Mouse (Mus musculus) embryonic facial prominence, embryonic 12.5 days (tissue): Measurements from ENCODE around the gene Mrtfb. TPM values are rescaled to one million over a fixed set of nuclear protein-coding genes. Genes with fewer than 3 reads are reported as not detected.
A peak's percentile ranks its signal among the peaks of the same experiment; 100 is the strongest.

ENCODE experiments used
- ATAC-seq: fragments of 200-750 bp; cut with Nextera tagmentation; 2 replicates; pipeline ENCODE4 v1.8.0; 2017; ENCODE audit not compliant: insufficient number of reproducible peaks, insufficient read depth, low FRiP score, low TSS enrichment
- H3K27ac ChIP-seq: fragments of 300-500 bp; sonication (generic); 2 replicates; pipeline ENCODE4 v1.5.1; 2016; ENCODE audit warnings: mild to moderate bottlenecking
- H3K27me3 ChIP-seq: fragments of 300-500 bp; sonication (generic); 2 replicates; pipeline ENCODE4 v1.6.1; 2016; ENCODE audit warnings: mild to moderate bottlenecking, moderate library complexity
- H3K36me3 ChIP-seq: fragments of 300-500 bp; sonication (generic); 2 replicates; pipeline ENCODE4 v1.6.1; 2016; ENCODE audit warnings: mild to moderate bottlenecking
- H3K4me1 ChIP-seq: fragments of 300-500 bp; sonication (generic); 2 replicates; pipeline ENCODE4 v1.6.1; 2016
- H3K4me2 ChIP-seq: fragments of 300-500 bp; sonication (generic); replicated peaks from 2 replicates; pipeline ENCODE4 v1.6.1; 2016; ENCODE audit warnings: mild to moderate bottlenecking, moderate library complexity
- H3K4me3 ChIP-seq: fragments of 300-500 bp; sonication (generic); 2 replicates; pipeline ENCODE4 v1.5.1; 2016; ENCODE audit warnings: mild to moderate bottlenecking
- H3K9ac ChIP-seq: fragments of 300-500 bp; sonication (generic); 2 replicates; pipeline ENCODE4 v1.6.1; 2016; ENCODE audit warnings: mild to moderate bottlenecking, moderate library complexity
- H3K9me3 ChIP-seq: fragments of 300-500 bp; sonication (generic); 2 replicates; pipeline ENCODE4 v1.6.1; 2016; ENCODE audit warnings: mild to moderate bottlenecking, moderate library complexity
- WGBS: fragments of 180-500 bp; shearing (Covaris S2); methylation state at CpG from one replicate; pipeline ENCODE4 v1.1.7; 2016; 5-methylcytosine and 5-hydroxymethylcytosine counted together
- polyA plus RNA-seq: library from polyadenylated mRNA; unstranded; fragments of >200 nt; fragmentation: Nextera tagmentation; extraction: Ambion mirVana; gene quantifications from 2 replicates; pipeline ENCODE4 v1.2.1, GENCODE M21; 2016

Gene Mrtfb
- 22.5 and 25.3 TPM in 2 replicates for polyA plus RNA-seq

DNA sequence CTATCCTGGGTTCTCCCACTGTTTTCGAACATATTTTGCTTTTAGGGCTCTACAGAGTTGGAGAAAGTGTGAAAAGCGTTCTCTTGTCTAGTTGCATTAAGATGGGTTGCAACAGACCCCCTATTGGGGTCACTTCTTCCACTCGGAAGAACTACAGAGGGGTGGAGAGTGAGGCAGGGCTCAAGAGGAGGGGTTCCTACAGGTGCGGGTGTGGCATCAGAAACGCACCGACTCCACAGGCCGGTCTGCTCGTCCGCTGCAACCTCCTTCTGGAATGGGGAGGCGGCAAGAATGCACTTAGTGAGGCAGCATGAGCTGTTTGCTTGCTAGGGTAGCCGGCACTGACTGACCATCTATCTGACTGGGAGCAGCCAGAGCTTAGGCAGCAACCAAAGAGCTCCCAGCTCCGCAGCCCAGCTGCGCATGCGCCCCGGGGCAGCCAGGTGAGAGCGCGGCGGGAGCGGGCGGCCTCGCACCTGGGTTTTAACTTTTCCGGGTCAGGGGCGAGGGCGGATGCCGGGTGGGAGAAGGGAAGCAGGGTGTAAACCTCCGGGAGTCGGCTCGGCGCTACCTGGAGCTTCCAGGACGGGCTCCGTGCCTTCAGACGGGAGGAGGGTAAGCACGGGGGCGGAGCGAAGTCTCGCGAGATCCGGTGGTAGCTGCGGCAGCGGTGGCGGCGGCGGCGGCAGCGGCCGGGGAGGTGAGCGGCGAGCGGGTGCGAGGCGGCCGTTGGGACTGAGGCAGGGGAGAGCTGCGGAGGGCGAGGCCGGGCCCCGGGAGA, at the start of gene Mrtfb:
Gene Mrtfb, plus strand, starts transcription at position 627 of the 781 bp plus-strand sequence.
- peak within 1 kb of the TSS; percentile 81 for H3K4me2 ChIP-seq
- H3K27me3 ChIP-seq, result no peaks in the 10 kb centered on the region
- H3K27ac ChIP-seq, result peak within 1 kb of the TSS; percentile 88
- H3K9me3 ChIP-seq, result no peaks in the 10 kb centered on the region
- ATAC-seq, result peak; percentile 83
- peaks cover 10% of the 10 kb centered on the region for H3K4me1 ChIP-seq
- H3K36me3 ChIP-seq, result no peaks in the 10 kb centered on the region
- WGBS, result under 1% methylated on average over 43 of the region's 56 CpGs
- H3K4me3 ChIP-seq, result peak within 1 kb of the TSS; percentile 88
- H3K9ac ChIP-seq, result peak within 1 kb of the TSS; percentile 88

DNA sequence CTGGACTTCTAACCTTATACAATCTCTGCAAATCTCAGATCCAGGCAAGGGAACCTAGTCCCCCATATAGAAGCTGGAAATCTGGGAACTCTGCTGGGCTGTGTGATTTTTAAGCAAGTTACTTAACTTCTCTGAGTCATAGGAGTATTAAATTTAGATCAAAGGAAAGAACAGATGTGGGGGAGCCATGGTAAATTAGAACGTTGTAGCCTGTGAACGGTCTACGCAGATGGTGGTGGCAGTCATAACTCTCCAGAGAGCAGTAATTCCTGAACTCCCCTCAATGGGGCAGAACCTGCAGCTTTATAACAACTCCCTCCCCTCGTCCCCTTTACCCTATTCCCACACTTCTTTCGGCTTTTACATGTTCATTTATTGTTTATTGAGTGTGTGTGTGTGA, 48.6 kb upstream of the Mrtfb start:
- no peak overlapping the region for H3K4me3 ChIP-seq
- no peak overlapping the region for H3K27ac ChIP-seq
- no peaks in the 10 kb centered on the region for H3K9me3 ChIP-seq
- H3K4me2 ChIP-seq, result no peak overlapping the region
- WGBS, result 33% methylated on average over 5 of the region's 5 CpGs
- H3K36me3 ChIP-seq, result no peaks in the 10 kb centered on the region
- H3K4me1 ChIP-seq, result peaks cover 17% of the 10 kb centered on the region; the same call in 1 of the 2 replicates
- H3K9ac ChIP-seq, result no peak overlapping the region
- no peak for ATAC-seq
- no peaks in the 10 kb centered on the region for H3K27me3 ChIP-seq

DNA sequence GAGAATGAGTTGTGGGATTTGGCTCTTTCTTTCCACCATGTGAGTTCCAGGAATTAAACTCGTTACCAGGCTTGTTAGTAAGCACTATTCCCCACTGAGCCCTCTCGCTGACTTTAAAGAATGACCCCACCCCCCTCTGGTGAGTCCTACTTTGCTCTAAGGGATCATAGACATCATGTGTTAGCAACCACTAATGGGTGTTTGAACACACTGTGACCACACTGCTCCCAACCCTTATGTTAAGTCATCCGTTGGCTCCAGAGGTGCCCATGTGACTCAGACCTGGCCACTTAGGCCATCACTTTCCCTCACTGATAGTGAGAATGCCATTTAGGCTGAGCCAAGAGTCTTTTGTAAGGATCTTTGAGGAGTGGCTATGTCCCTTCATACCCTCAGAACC, 48.2 kb upstream of the Mrtfb start:
- Histone ChIP-seq H3K4me3 (no peak overlapping the region), H3K27ac (no peak overlapping the region), H3K27me3 (no peaks in the 10 kb centered on the region), H3K4me1 (peaks cover 17% of the 10 kb centered on the region; the same call in 1 of the 2 replicates), H3K4me2 (no peak overlapping the region), H3K36me3 (no peaks in the 10 kb centered on the region), H3K9me3 (no peaks in the 10 kb centered on the region), H3K9ac (no peak overlapping the region)
- ATAC-seq, result no peak
- WGBS, result 45% methylated on average over 3 of the region's 3 CpGs

DNA sequence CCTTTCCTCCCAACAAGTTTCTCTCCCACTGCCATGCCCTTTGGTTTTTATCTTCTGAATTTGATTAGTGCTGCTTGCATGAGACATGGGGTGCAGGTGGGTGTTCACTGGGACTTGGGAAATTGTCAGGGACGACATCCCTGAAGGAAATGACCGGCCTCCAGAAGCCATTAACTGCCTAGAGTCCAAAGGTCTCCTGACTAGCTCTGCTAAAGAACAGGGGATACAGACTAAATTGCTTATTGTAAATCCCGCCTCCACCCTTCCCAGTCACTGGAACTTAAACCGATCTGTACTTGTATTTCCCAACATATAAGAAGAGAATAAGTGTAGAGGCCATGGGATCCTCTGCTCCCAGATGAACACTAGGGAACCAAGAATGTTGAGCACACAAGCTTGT, 43.5 kb upstream of the Mrtfb start:
- no peak overlapping the region for H3K4me3 ChIP-seq
- H3K4me1 ChIP-seq, result no peaks in the 10 kb centered on the region
- no peaks in the 10 kb centered on the region for H3K36me3 ChIP-seq
- no peaks in the 10 kb centered on the region for H3K9me3 ChIP-seq
- no peak overlapping the region for H3K27ac ChIP-seq
- WGBS, result 70% methylated on average over 4 of the region's 4 CpGs
- no peaks in the 10 kb centered on the region for H3K27me3 ChIP-seq
- ATAC-seq, result no peak
- no peak overlapping the region for H3K9ac ChIP-seq
- H3K4me2 ChIP-seq, result no peak overlapping the region

DNA sequence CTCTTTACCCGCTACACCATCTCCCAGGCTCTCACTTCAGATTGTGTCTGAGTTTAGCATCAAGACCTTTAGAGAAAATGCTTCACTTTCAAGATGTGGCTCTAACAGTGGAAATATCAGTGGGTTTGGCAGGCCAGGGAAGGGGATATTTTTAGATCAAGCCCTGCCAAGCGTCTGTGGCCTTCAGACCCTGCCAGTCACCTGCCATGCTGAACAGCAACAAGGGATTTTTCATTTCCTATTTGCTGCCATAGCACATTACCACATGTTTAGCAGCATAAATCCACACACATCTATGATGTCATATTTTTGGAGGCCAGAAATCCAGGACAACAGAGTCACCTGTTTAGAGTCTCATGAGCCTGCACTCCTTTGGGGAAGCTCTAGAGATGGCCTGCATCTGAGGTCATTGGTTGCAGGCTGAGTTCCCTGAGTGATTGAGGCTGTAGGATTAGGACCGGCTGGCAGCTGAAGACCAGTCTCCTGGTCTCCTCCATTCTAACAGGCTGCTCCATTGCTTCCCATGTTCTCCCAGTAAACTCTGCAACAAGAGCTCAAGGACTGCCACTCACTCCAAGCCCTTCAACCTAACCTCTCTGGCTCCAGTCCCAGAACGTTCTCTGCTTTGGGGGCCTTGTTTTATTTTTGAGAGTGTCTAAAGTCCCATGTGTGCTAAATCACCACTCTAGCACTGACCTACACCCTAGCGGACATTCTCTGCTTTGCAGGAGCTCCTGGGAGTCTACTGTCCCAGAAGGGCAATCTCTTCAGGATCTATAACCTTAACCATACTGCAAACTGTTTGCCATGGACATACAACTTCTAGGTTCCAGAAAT, 39.9 kb upstream of the Mrtfb start:
- H3K9me3 ChIP-seq, result no peaks in the 10 kb centered on the region
- no peak overlapping the region for H3K4me3 ChIP-seq
- ATAC-seq, result no peak
- no peak overlapping the region for H3K27ac ChIP-seq
- H3K4me2 ChIP-seq, result no peak overlapping the region
- H3K4me1 ChIP-seq, result no peaks in the 10 kb centered on the region
- H3K36me3 ChIP-seq, result no peaks in the 10 kb centered on the region
- 75% methylated on average over 5 of the region's 5 CpGs for WGBS
- no peaks in the 10 kb centered on the region for H3K27me3 ChIP-seq
- H3K9ac ChIP-seq, result no peak overlapping the region

DNA sequence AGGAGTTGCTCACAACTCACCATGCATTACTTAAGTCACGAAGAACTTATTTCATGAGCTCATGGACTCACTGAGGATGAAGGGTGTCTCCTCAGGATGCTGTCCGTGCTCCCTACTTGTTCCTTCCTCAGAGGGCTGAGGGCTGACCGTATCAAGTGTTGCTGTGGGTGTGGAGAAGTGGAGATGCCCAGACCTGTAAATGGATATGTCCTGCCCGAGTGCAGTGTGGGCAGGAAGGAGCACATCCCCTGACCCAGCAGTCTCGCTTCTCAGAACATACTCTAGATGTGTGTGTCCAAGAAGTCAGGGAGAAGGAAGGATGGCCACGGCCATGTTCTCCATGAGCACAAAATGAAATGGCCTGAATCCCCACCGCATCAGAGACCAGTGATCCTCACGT, 38.3 kb upstream of the Mrtfb start:
- no peaks in the 10 kb centered on the region for H3K36me3 ChIP-seq
- H3K4me2 ChIP-seq, result no peak overlapping the region
- no peaks in the 10 kb centered on the region for H3K27me3 ChIP-seq
- no peak overlapping the region for H3K27ac ChIP-seq
- no peak overlapping the region for H3K9ac ChIP-seq
- WGBS, result 82% methylated on average over 8 of the region's 8 CpGs
- H3K4me1 ChIP-seq, result no peaks in the 10 kb centered on the region
- H3K9me3 ChIP-seq, result no peaks in the 10 kb centered on the region
- H3K4me3 ChIP-seq, result no peak overlapping the region
- no peak for ATAC-seq

DNA sequence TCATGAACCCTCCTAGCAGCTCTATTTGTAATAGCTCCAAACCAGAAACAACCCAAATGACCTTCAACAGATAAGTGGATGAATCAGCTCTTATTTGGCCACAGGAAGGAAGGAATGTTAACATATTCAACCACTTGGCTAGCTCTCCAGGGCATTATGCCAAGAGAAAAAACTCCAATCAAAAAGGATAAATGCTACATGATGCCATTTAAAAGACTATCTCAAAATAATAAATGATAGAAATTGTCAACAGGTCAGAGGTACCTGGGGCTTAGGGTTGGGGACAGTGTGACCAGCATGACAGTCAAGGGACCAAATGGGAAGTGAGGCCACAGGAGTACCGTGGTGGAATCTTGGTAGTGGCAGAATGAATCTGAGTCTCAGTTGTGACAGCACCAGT, 34.8 kb upstream of the Mrtfb start:
- WGBS, result 93% methylated on average over 1 of the region's 1 CpGs

DNA sequence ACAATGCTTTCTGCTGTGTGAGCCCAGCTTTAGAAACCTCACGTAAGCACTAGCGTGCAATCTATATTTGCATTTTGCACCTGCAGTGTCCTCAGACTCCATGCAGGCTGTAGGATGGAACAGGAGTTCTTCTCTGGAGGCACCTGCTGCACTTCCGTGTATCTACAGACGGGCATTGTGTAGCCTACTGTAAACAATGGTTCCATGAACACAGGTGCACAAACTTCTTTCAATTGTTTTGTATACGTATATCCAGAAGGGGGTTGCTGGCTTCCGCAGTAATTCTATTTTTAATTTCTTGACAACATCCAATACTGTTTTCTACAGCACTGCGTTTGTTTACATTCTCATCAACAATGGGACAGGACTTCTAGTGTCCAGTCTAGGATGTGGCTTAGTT, 24.2 kb upstream of the Mrtfb start:
- H3K4me2 ChIP-seq, result no peak overlapping the region
- H3K36me3 ChIP-seq, result no peaks in the 10 kb centered on the region
- no peak overlapping the region for H3K9ac ChIP-seq
- no peaks in the 10 kb centered on the region for H3K9me3 ChIP-seq
- no peak overlapping the region for H3K27ac ChIP-seq
- H3K4me1 ChIP-seq, result peaks cover 8% of the 10 kb centered on the region; the same call in 1 of the 2 replicates
- no peak overlapping the region for H3K4me3 ChIP-seq
- WGBS, result 82% methylated on average over 7 of the region's 7 CpGs
- H3K27me3 ChIP-seq, result no peaks in the 10 kb centered on the region
- no peak for ATAC-seq

More for the DNA sequence above, 34.8 kb upstream of the Mrtfb start:
- Histone ChIP-seq H3K9ac (no peak overlapping the region), H3K4me3 (no peak overlapping the region), H3K4me2 (no peak overlapping the region), H3K36me3 (no peaks in the 10 kb centered on the region), H3K27me3 (no peaks in the 10 kb centered on the region), H3K27ac (no peak overlapping the region), H3K9me3 (no peaks in the 10 kb centered on the region), H3K4me1 (no peaks in the 10 kb centered on the region)
- no peak for ATAC-seq

DNA sequence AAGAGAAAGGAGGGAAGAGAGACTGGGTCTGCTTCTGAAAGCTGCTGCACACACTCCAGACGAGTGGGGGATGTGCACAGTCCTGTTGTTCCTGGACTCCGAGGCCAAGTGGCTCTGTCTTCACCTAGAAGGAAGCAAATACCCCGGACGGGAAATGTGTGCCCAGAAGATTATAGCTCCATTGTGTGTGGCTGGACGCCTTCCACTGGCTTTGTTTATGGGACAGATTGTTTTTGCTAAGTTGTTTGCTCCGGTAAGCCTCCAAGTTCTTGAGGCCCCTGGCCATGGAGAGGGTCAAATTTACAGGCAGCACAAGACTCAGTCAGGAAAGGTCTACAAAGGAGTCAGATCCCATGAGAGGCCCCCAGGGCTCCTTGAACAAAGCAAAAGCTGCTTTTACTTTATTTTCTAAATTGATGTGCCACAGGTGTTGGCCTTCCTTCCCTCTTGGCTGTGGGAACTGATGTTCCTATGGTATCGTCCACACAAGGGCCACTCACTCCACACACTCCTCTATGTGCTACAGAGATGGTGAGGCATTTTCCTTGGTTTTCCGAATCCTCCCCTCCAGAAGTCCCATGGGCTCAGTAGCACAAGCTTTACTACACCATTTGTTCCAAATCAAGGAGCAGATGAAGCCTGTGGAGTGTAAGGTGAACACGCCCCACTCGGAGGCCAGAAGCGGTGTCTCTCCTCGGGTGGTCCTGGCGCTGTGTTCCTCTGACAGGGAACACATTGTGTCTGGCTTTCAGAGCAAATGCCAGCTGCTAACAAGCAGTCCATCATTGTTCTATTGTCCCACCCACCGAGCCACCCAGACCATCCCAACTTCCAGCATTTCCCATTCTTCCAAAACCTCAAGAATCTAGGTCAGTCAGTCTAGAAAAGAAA, 23.1 kb upstream of the Mrtfb start:
- H3K36me3 ChIP-seq, result no peaks in the 10 kb centered on the region
- H3K27me3 ChIP-seq, result no peaks in the 10 kb centered on the region
- H3K4me1 ChIP-seq, result peaks cover 8% of the 10 kb centered on the region; the same call in 1 of the 2 replicates
- no peak overlapping the region for H3K4me2 ChIP-seq
- H3K9ac ChIP-seq, result no peak overlapping the region
- no peak overlapping the region for H3K4me3 ChIP-seq
- ATAC-seq, result 0 out of 2 replicates have a peak, but pooled peaks have one; percentile 35
- H3K9me3 ChIP-seq, result no peaks in the 10 kb centered on the region
- 51% methylated on average over 14 of the region's 14 CpGs for WGBS
- H3K27ac ChIP-seq, result no peak overlapping the region

DNA sequence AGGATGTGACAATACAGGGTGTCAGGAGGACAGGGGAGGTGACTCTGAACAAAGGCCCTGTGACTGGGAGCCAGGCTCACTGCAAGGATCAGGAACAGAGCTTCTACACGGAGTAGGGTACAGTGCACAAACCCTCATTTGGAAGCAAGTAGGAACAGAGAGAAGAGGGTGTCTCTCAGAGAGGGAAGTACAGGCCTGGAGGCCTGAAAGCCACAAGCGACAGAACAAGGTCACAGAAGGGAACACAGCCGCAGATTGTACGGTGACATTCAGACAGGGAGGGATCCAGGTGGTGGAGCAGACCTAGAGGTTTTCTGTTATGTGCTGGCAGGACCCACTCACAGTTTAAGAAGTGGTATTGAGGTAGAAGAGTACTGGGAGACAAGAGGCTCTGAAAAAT, 17.2 kb upstream of the Mrtfb start:
- 79% methylated on average over 4 of the region's 4 CpGs for WGBS
- Histone ChIP-seq H3K4me1 (no peaks in the 10 kb centered on the region), H3K27ac (no peak overlapping the region), H3K4me3 (no peak overlapping the region), H3K36me3 (no peaks in the 10 kb centered on the region), H3K9ac (no peak overlapping the region), H3K27me3 (no peaks in the 10 kb centered on the region), H3K4me2 (no peak overlapping the region), H3K9me3 (no peaks in the 10 kb centered on the region)
- no peak for ATAC-seq

DNA sequence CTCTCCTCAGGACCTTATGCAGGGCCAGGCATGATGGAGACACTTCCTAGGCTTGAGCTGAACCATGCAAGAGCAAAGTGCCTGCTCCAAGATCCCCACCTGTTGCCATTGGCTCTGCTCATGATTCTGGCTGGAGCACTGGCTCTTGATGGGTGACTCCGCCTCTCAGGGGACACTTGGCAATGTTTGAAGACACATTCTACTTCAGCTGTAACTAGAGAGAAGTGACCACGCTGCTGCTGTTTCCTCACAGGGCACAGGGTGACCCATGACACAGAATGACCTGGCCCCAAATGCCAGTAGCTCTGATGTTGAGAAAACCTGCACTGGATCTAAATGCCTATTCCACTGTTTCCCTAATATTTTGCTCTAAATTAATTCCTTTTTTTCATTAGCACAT, 16.7 kb upstream of the Mrtfb start:
- 55% methylated on average over 2 of the region's 2 CpGs for WGBS
- no peaks in the 10 kb centered on the region for H3K4me1 ChIP-seq

More for the DNA sequence above, 16.7 kb upstream of the Mrtfb start:
- no peak overlapping the region for H3K4me2 ChIP-seq
- no peak overlapping the region for H3K9ac ChIP-seq
- no peaks in the 10 kb centered on the region for H3K27me3 ChIP-seq
- ATAC-seq, result no peak
- no peak overlapping the region for H3K4me3 ChIP-seq
- H3K27ac ChIP-seq, result no peak overlapping the region
- no peaks in the 10 kb centered on the region for H3K9me3 ChIP-seq
- H3K36me3 ChIP-seq, result no peaks in the 10 kb centered on the region
